Mouse (Mus musculus) ES-CJ7 (cell line): ENCODE measurements around the gene Apoa2.

Source experiments
- DNase-seq: peaks from one replicate; pipeline ENCODE4 v3.0.0; 2011; ENCODE audit warnings: low read depth, low spot score

The Apoa2 gene

DNA sequence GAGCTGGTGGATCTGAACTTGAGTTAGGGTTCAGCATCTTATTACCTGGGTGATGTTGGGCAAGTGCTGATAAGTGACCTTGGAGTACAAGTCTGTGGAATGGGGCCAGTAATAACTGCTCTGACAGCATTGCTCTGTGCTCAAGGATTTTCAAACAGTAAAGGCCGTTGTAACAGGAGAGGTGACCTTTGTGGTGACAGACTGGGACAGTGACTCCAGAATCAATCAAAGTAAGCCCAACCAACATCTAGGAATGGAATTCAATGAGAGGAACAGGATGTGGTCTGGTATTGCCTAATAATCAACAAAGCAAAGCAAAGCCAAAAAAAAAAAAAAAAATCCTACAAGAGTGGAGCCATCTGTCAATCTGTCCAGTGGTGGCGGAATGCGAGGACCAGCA, 35.5 kb downstream of the Apoa2 start:
- DNase-seq: no peak

DNA sequence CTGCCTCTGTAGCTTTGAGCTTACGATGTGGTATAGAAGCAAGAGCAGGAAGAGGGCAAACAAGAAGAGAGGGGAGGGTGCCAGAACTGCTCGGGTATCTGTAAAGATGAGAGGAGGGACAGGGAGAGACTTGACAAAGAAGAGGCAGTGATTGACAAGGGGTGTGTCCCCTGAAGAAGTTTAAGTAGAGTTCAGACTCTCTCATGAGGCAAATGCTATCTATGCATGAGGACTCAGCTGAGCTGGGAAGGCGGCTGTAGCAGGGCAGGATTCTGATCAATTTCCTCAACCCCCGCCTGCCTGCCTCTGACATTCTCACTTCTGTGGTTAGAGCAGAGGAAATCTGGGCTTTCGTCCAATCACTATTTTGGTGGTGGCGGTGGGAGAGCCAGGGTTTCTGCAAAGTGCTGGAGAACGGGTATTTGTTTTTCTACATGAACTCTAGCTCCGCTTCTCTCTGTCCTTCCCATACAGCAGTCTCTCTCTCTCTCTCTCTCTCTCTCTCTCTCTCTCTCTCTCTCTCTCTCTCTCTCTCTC, 37.8 kb downstream of the Apoa2 start:
- DNase-seq: no peak

DNA sequence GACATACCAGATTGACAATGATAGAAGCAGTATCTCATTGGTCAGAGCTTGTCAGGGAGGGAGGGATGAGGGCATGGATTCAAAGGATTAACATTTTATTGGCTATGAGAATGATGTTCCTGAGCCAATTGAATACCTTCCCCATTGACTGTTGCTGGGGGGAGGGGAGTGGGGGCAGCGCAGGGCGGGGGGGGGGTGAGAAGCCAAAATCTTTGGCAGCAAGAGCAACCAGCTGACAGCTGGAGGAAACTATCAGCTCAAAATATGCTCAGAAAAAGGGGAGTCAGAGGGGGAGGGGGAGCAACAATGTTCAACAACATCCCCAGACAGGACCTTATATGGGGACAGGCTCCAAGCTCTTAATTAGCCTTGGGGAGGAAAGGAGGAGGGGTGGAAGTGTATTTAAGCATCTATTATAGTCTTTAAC, 38.3 kb downstream of the Apoa2 start:
- DNase-seq: no peak

DNA sequence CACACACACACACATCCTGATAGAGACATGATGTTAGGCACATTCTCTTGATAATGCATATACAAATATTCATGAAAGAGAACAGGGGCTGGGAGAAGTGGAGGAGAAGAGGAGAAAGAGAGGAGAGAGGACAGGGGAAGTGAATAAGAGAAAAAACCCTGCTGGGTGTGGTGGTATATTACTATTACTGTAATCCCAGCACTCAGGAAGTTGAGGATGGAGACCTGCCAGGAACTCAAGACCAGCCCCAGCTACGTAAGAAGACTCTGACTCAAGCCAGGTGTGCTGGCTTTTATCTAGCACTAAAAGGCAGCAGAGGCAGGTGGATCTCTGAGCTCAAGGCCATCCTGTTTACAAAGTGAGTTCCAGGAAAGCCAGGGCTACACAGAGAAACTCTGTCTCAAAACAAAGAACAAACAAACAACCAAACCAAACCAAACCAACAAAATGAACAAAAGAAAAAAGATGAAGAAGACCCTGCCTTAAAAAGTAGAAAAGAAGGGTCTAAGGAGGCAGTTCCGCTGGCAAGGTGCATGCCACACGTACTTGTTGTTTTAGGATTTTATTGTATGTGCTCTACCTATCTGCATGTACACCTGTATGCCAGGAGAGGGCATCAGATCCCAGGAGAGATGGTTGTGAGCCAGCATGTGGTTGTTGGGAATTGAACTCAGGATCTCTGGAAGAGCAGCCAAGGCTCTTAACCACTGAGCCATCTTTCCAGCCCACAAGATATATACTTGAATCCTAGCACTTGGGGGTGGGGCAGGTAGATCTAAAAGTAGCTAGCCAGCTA, 39.0 kb downstream of the Apoa2 start:
- DNase-seq: peak; percentile 82

DNA sequence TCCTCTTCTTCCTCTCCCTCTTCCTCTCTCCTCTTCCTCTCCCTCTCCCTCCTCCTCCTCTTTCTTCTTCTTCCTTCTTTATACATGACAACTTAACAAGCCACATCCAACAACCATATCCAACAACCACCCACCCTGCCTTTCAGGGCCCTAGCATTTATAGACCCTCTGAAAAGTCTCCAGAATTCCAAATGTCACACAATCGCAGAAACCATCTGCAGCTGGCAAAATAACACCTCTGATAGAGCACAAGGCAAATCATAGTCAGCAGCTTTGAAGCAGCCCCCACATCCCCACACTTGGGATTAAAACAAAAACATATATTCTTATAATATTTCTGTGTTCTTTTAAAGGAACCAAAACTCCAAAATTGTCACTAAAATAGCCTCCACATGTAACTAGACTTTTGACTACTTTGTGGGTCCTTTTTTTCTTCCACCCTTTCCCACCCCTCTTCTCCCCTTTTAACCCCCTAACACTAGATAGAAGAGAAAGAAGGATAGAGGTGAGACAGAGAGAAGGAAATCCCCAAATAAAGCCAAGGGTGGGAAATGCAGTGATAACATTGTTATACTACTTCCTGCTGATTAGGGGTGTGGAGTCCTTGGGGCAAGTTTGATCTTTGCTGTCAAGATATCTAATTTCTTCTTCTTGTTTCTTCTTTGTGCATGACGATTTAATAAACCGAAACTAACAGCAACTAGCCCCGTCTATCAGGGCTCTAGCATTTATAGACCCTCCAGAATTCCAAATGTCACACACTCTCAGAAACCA, 41.3 kb downstream of the Apoa2 start:
- no peak for DNase-seq

DNA sequence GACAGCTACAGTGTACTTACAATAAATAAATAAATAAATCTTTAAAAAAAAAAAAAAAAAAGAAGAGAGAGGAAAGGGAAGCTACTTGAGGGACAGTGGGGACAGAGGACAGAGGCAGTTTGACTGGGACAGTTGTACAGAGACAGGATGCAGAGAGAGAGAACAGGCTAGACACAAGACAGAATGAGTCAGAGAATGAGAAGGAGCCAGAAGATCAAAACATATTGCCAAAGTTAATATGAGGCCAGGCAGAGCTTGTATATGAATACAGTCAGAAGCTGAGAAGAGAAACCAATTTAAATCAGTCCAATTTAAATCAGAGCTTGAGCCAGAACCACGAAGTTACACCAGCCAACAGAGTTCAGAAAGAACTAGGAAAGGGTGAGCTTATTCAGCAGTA, 43.5 kb downstream of the Apoa2 start:
- DNase-seq: no peak

DNA sequence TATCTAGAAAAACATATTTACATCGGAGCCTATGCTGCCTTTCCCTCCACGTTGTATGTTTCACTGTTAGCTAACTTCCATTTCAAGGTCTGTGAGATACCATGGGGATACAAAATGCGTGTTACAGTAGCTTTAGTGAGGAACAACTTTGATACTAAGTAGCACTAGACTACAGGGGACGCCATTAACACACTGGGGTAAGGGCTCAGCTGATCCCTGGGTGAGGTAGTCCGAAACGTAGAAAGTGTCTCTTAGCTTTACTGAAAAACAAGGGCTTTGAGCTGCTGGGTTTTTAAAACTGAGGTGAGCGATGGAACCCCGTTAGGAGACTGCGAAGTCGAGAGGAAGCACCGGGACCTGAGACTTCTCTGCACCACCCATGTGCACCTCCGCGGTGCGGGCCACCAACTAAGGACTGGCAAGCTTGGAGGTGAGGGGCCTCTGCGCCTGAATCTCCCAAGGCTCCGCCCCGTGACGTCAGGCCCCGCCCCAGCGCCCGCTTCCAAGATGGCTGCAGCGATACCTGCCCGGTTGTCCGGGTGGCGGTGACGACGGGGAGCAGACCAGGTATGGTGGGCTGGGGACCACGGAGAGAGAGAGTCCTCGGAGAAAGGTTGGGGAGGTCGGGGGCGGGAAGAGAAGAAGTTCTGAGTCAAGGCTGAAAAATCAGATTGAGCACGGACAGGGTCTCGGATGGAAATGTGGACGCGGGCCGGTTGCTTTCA, 45.2 kb downstream of the Apoa2 start, which contains the start of gene B4galt3:
Gene B4galt3, plus strand, starts transcription at position 481 of the 725 bp plus-strand sequence.
- DNase-seq: peak; percentile 94

DNA sequence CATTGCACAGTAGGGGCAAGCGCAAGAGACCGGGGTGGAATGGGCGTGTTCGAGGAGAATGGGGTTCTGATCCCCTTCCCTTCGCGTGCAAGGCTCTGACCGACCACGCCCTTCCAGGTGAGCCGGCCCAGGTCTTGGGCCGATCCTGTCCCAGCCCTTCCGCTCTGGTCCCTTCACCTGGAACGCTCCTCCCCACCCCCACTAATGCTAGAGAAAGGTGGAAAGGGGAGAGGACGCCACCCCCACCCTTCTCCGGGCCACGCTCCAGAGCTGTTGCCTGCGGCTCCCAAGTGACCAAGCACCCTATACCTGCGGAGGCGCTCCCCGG, 45.7 kb downstream of the Apoa2 start:
- DNase-seq: peak; percentile 79

DNA sequence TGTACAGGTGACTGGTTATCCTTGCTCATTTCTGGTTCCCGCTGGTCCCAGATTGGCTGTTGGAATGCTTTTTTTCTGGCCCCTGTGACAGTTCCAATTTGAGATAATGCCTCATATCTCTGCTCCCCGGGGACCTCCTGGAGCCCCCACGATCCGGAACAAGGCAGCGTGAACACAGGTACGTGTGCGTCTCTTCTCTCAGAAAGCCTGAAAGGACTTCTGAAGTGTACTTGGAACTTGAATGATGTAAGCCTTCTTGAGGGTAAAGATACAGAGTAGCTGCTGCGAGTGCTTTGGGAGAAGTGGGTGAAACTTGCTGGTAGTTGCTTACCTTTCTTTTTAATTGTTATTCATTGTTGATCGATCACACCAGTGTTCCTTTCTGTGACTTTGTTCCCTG, 46.3 kb downstream of the Apoa2 start:
- DNase-seq: no peak

DNA sequence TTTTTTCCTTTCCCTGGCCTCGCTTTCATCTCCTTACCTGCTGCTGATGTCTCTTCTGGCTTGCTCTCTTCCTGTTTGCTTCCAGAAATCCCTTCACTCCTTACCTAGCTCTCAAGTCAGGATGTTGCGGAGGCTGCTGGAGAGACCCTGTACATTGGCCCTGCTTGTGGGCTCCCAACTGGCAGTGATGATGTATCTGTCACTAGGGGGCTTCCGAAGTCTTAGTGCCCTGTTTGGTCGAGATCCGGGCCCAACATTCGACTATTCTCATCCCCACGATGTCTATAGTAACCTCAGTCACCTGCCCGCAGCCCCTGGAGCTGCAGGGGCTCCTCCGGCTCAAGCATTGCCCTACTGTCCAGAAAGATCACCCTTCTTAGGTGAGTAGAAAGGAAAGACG, 46.8 kb downstream of the Apoa2 start:
- DNase-seq: peak; percentile 51

DNA sequence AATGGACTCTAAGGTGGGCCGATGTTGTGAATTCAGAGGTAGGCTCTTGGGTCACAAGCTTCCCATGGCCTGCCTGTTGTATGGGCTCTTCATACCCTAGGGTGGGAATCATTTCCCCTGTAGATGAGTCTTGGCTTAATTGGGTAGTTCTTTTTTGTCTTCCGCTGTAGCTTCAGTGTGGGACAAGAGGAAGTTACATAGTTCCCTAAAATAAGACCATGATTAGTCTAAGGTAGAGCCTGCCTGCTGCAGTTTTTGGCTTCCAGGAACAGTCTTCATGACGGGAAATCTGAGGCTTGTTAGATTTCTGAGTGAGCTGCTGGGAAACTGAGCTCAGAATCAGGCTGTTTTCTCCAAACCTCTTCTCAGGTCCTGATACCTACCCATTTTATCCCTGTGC, 47.2 kb downstream of the Apoa2 start:
- DNase-seq: no peak

DNA sequence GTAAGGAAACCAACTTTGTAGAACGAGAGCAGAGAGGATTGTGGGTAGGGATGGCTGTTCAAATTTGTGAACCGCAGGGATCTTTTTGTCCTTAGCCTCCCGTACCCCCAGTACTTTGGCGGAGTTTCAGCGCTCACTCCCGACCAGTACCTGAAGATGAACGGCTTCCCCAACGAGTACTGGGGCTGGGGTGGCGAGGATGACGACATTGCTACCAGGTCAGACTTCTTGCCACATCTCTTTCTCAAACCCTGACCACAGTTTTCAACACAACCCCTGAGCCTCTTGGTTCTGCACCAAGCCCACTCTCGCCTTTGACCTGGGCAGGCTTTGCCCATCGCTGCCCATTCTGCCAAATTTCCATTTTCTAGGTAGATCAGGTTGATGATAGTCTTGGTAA, 49.3 kb downstream of the Apoa2 start:
- DNase-seq: no peak

DNA sequence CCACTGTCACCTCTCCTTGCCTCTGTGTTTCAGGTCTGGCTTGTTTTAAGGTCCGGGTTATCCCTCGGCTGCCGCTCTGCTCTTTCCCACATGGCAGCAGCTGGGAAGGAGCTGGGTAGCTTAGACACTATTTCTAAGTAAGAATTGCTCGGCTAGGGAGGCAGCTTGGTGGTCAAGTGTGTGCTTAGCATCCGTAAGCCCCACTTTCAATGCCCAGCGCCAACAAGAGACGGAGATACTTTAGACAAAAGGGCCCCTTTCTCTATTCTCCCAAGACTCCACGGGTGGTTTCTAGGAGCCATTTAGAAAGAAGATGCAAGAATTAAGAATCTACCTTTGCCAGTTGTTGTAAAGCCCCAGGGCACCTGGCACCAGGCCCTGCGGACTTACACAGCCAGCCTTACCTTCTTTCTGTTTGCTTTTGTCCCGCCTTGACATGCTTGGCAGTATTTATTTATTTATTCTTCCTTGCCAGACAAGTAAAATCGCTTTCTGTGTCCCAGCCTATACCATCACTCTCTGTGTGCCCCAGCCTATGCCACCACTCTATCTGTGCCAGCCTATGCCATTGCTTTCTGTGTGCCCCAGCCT, 50.4 kb downstream of the Apoa2 start:
- DNase-seq: no peak
